Comparison of ENCODE assay signal across 16 mouse cellular contexts in the genomic region with DNA sequence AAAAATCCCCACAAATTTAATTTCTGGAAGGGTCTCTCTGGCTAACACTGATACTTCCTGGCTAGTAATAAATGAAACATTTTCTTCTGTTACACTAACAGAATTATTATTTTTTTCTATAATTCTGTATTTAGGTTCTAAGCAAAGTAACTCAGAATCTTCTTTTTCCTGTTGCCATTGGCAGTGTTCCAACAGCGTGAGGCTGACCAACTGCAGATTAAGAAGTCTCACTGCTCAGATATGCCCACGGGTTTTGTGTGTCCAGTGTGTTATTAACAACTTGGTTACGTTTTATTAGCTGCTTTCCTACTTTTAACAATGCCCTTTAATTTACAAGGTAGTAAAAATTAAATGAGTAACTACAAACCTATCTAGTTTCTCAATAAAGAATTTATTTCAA. TPM values are rescaled to one million over a fixed set of nuclear protein-coding genes. Genes with fewer than 3 reads are reported as not detected.
DNase-seq lines count a peak whose midpoint lies in the region; ATAC-seq and TF ChIP-seq lines count a peak whose summit lies in the region.
"Had no signal": no experiment of that assay in that cellular context is flagged by ENCODE, and none has a peak within 500 bp of the region (broad histone marks: within the 10 kb centered on the region; RNA-seq: fewer than 3 reads in every experiment).

No protein-coding gene starts in this region.

- H3K9me3 ChIP-seq in liver, embryonic 12.5 days (replicated peaks), result no peaks in the 10 kb centered on the region
- H3K9me3 ChIP-seq in MEL (replicated peaks; ENCODE audit: insufficient read depth, low read length), result no peaks in the 10 kb centered on the region
- H3K9me3 ChIP-seq in liver, embryonic 15.5 days (replicated peaks), result no peaks in the 10 kb centered on the region
- H3K9me3 ChIP-seq in intestine, embryonic 16.5 days (ENCODE audit: control insufficient read depth, low read length), result no peaks in the 10 kb centered on the region
- H3K9me3 ChIP-seq in midbrain, embryonic 11.5 days (ENCODE audit: control insufficient read depth, low read length), result no peaks in the 10 kb centered on the region
- H3K9me3 ChIP-seq: forebrain, embryonic 12.5 days; heart, embryonic 10.5 days; hindbrain, embryonic 12.5 days; midbrain, embryonic 13.5 days; neural tube, embryonic 12.5 days had no signal

- no peak for TF ChIP-seq RAD21 in MEL (IDR thresholded peaks at IDR 0.05; ENCODE audit: low read depth, low read length)

- peaks cover 42% of the 10 kb centered on the region for H3K4me1 ChIP-seq in liver, embryonic 12.5 days
- H3K4me1 ChIP-seq in MEL (ENCODE audit: control insufficient read depth in 1 of 2, insufficient read depth in 2 of 2, low read length in 2 of 2), result peaks cover 8 to 19% of the 10 kb centered on the region in 2 experiments
- peaks cover 40% of the 10 kb centered on the region for H3K4me1 ChIP-seq in liver, embryonic 15.5 days (replicated peaks)
- no peaks in the 10 kb centered on the region for H3K4me1 ChIP-seq in intestine, embryonic 16.5 days (ENCODE audit: control insufficient read depth, insufficient read depth, low read length)
- H3K4me1 ChIP-seq in midbrain, embryonic 11.5 days (ENCODE audit: control insufficient read depth, insufficient read depth, low read length), result no peaks in the 10 kb centered on the region
- H3K4me1 ChIP-seq: forebrain, embryonic 12.5 days; hindbrain, embryonic 12.5 days; midbrain, embryonic 13.5 days; neural tube, embryonic 12.5 days had no signal

- no peaks in the 10 kb centered on the region for H3K36me3 ChIP-seq in liver, embryonic 12.5 days
- H3K36me3 ChIP-seq in MEL (ENCODE audit: control insufficient read depth in 1 of 2, insufficient read depth in 2 of 2, low read length in 2 of 2), result peaks cover 0 to 17% of the 10 kb centered on the region in 2 experiments; a peak in 2 of 4 replicates
- H3K36me3 ChIP-seq in liver, embryonic 15.5 days (replicated peaks), result no peaks in the 10 kb centered on the region
- H3K36me3 ChIP-seq in intestine, embryonic 16.5 days (ENCODE audit: control insufficient read depth, insufficient read depth, low read length), result no peaks in the 10 kb centered on the region
- no peaks in the 10 kb centered on the region for H3K36me3 ChIP-seq in midbrain, embryonic 11.5 days (ENCODE audit: control insufficient read depth, insufficient read depth, low read length)
- H3K36me3 ChIP-seq: forebrain, embryonic 12.5 days; heart, embryonic 10.5 days; hindbrain, embryonic 12.5 days; midbrain, embryonic 13.5 days; neural tube, embryonic 12.5 days had no signal

- H3K27ac ChIP-seq in liver, embryonic 12.5 days, result peak overlapping the region; percentile 74
- H3K27ac ChIP-seq in MEL (ENCODE audit: control insufficient read depth, low read depth, low read length), result no peak overlapping the region
- peak overlapping the region; percentile 71 for H3K27ac ChIP-seq in liver, embryonic 15.5 days (replicated peaks)
- no peak overlapping the region for H3K27ac ChIP-seq in intestine, embryonic 16.5 days (ENCODE audit: low read length)
- H3K27ac ChIP-seq in midbrain, embryonic 11.5 days (ENCODE audit: low read depth, low read length), result no peak overlapping the region
- H3K27ac ChIP-seq: forebrain, embryonic 12.5 days; heart, embryonic 10.5 days; hindbrain, embryonic 12.5 days; midbrain, embryonic 13.5 days; neural tube, embryonic 12.5 days had no signal

- H3K4me2 ChIP-seq in liver, embryonic 12.5 days, result peak overlapping the region; percentile 44
- peak overlapping the region; percentile 47 for H3K4me2 ChIP-seq in liver, embryonic 15.5 days
- H3K4me2 ChIP-seq in intestine, embryonic 16.5 days (ENCODE audit: low read depth, low read length), result no peak overlapping the region
- H3K4me2 ChIP-seq in midbrain, embryonic 11.5 days, result no peak overlapping the region
- H3K4me2 ChIP-seq: forebrain, embryonic 12.5 days; hindbrain, embryonic 12.5 days; midbrain, embryonic 13.5 days; neural tube, embryonic 12.5 days had no signal

- no peak overlapping the region for H3K4me3 ChIP-seq in liver, embryonic 12.5 days
- no peak overlapping the region for H3K4me3 ChIP-seq in MEL (ENCODE audit: control insufficient read depth in 1 of 2, insufficient read depth in 1 of 2, low read depth in 2 of 2, low read length in 2 of 2)
- H3K4me3 ChIP-seq in liver, embryonic 15.5 days (replicated peaks), result no peak overlapping the region
- no peak overlapping the region for H3K4me3 ChIP-seq in intestine, embryonic 16.5 days (ENCODE audit: low read length)
- no peak overlapping the region for H3K4me3 ChIP-seq in midbrain, embryonic 11.5 days (ENCODE audit: low read depth, low read length)
- H3K4me3 ChIP-seq: forebrain, embryonic 12.5 days; heart, embryonic 10.5 days; hindbrain, embryonic 12.5 days; midbrain, embryonic 13.5 days; neural tube, embryonic 12.5 days had no signal

- TF ChIP-seq EP300 in MEL (IDR thresholded peaks at IDR 0.05; ENCODE audit: low read depth in 1 of 2, low read length in 2 of 2), result peak; percentile 46; a peak in 2 of 4 replicates

- TF ChIP-seq POLR2A in MEL (IDR thresholded peaks at IDR 0.05; ENCODE audit: control insufficient read depth in 1 of 2, insufficient read depth in 1 of 2, low read depth in 1 of 2, low read length in 2 of 2, poor library complexity in 1 of 2), result no peak

- whole genome bisulfite sequencing in liver, embryonic 12.5 days (ENCODE audit: insufficient replicate concordance), result 59% methylated on average over 3 of the region's 3 CpGs
- 55% methylated on average over 3 of the region's 3 CpGs for WGBS in liver, embryonic 15.5 days (ENCODE audit: insufficient replicate concordance)
- WGBS in intestine, embryonic 16.5 days, result 40% methylated on average over 3 of the region's 3 CpGs
- 85% methylated on average over 3 of the region's 3 CpGs for WGBS in midbrain, embryonic 11.5 days

- no peak overlapping the region for H3K9ac ChIP-seq in liver, embryonic 12.5 days
- no peak overlapping the region for H3K9ac ChIP-seq in MEL (ENCODE audit: control insufficient read depth, low read depth, low read length, poor library complexity, severe bottlenecking)
- H3K9ac ChIP-seq in liver, embryonic 15.5 days, result no peak overlapping the region
- H3K9ac ChIP-seq in intestine, embryonic 16.5 days (ENCODE audit: low read depth, low read length), result no peak overlapping the region
- H3K9ac ChIP-seq in midbrain, embryonic 11.5 days (ENCODE audit: low read length), result no peak overlapping the region
- H3K9ac ChIP-seq: forebrain, embryonic 12.5 days; hindbrain, embryonic 12.5 days; midbrain, embryonic 13.5 days; neural tube, embryonic 12.5 days had no signal

- H3K79me2 ChIP-seq in MEL (ENCODE audit: control insufficient read depth, insufficient read depth, low read length, poor library complexity), result no peaks in the 10 kb centered on the region

- DNase-seq in liver (no peak), MEL (ENCODE audit: low read depth, low spot score) (peak; percentile 61), adipocyte (ENCODE audit: low spot score) (peak; percentile 47)
- no peak for DNase-seq in gastrocnemius, postnatal 10 days
- DNase-seq in midbrain, embryonic 11.5 days (ENCODE audit: low spot score, missing footprints), result no peak
- DNase-seq: adrenal gland, adult 8-10 months; lung, adult 18-20 months had no signal

- no peak for TF ChIP-seq CTCF in MEL (IDR thresholded peaks at IDR 0.05 in 2 of 3, conservative IDR thresholded peaks at IDR 0.05 in 1 of 3; ENCODE audit: control insufficient read depth in 1 of 3, insufficient read depth in 1 of 3, low read depth in 2 of 3, low read length in 3 of 3, poor library complexity in 1 of 3, severe bottlenecking in 1 of 3)

- H3K27me3 ChIP-seq in liver, embryonic 12.5 days (replicated peaks), result no peaks in the 10 kb centered on the region
- H3K27me3 ChIP-seq in MEL (ENCODE audit: control insufficient read depth in 1 of 2, insufficient read depth in 2 of 2, low read length in 2 of 2), result no peaks in the 10 kb centered on the region
- H3K27me3 ChIP-seq in liver, embryonic 15.5 days, result no peaks in the 10 kb centered on the region
- H3K27me3 ChIP-seq in intestine, embryonic 16.5 days (replicated peaks; ENCODE audit: control insufficient read depth, insufficient read depth, low read length), result no peaks in the 10 kb centered on the region
- H3K27me3 ChIP-seq in midbrain, embryonic 11.5 days (ENCODE audit: control insufficient read depth, insufficient read depth, low read length), result no peaks in the 10 kb centered on the region
- H3K27me3 ChIP-seq: forebrain, embryonic 12.5 days; hindbrain, embryonic 12.5 days; midbrain, embryonic 13.5 days; neural tube, embryonic 12.5 days; Patski had no signal

- ATAC-seq in liver, embryonic 12.5 days, result no peak
- ATAC-seq in liver, embryonic 15.5 days (ENCODE audit: insufficient read depth), result no peak
- ATAC-seq in intestine, embryonic 16.5 days, result no peak
- no peak for ATAC-seq in midbrain, embryonic 11.5 days (ENCODE audit: low FRiP score)
- ATAC-seq: midbrain, embryonic 13.5 days had no signal

TF ChIP-seq in MEL, 35 proteins besides CTCF, POLR2A, EP300 and RAD21 (continues in another document):
- TF ChIP-seq NRF1 (IDR thresholded peaks at IDR 0.05; ENCODE audit: insufficient read depth, low read depth, low read length, poor library complexity, severe bottlenecking) (no peak), JUND (IDR thresholded peaks at IDR 0.05; ENCODE audit: low read depth, low read length) (no peak), SIN3A (IDR thresholded peaks at IDR 0.05; ENCODE audit: low read length) (no peak), MYC (IDR thresholded peaks at IDR 0.05; ENCODE audit: low read depth, low read length) (0 out of 2 replicates have a peak, but pooled peaks have one; percentile 29)

RNA-seq across cellular contexts. Expression of gene Uspl1, which starts 46.7 kb away (rescaled TPM):
- 32.5 and 37.1 TPM in 2 replicates for polyA plus RNA-seq in liver, embryonic 12.5 days (2016; fragmentation: Nextera tagmentation; extraction: Ambion mirVana)
- total RNA-seq in MEL (2012; rRNA removed), result 84.2 and 94.4 TPM in 2 replicates
- polyA plus RNA-seq in MEL (2012; ENCODE audit: insufficient read depth in 1 of 2, insufficient read length in 2 of 2, low read depth in 1 of 2, low replicate concordance in 2 of 2, missing spikeins in 1 of 2), result 100 to 1,000 TPM in 1 of 2 experiments, 10 to 100 TPM in 1; 68.5 to 179 TPM
- polyA plus RNA-seq in liver, embryonic 15.5 days (2015; fragmentation: Nextera tagmentation; extraction: Ambion mirVana), result 17.7 and 18.2 TPM in 2 replicates
- 10 to 100 TPM; 22.7 to 25.9 TPM for total RNA-seq in gastrocnemius, postnatal 10 days (2021)
- polyA plus RNA-seq in intestine, embryonic 16.5 days (2015; fragmentation: Nextera tagmentation; extraction: Ambion mirVana), result 31.1 and 31.3 TPM in 2 replicates
- polyA plus RNA-seq in midbrain, embryonic 11.5 days (2014; fragmentation: Nextera tagmentation; extraction: Ambion mirVana), result 81.3 and 83.3 TPM in 2 replicates

RNA-seq across cellular contexts. Expression of gene Hmgb1, which starts 46.8 kb away (rescaled TPM):
- 682 and 741 TPM in 2 replicates for polyA plus RNA-seq in liver, embryonic 12.5 days (2016; fragmentation: Nextera tagmentation; extraction: Ambion mirVana)
- 678 and 686 TPM in 2 replicates for total RNA-seq in MEL (2012; rRNA removed)
- 100 to 1,000 TPM in 1 of 2 experiments, not detected in 1; 600 TPM for polyA plus RNA-seq in MEL (2012; ENCODE audit: insufficient read depth in 1 of 2, insufficient read length in 2 of 2, low read depth in 1 of 2, low replicate concordance in 2 of 2, missing spikeins in 1 of 2)
- 381 and 440 TPM in 2 replicates for polyA plus RNA-seq in liver, embryonic 15.5 days (2015; fragmentation: Nextera tagmentation; extraction: Ambion mirVana)
- total RNA-seq in gastrocnemius, postnatal 10 days (2021), result 100 to 1,000 TPM; 176 to 183 TPM
- 780 and 921 TPM in 2 replicates for polyA plus RNA-seq in intestine, embryonic 16.5 days (2015; fragmentation: Nextera tagmentation; extraction: Ambion mirVana)
- polyA plus RNA-seq in midbrain, embryonic 11.5 days (2014; fragmentation: Nextera tagmentation; extraction: Ambion mirVana), result 1,896 and 1,979 TPM in 2 replicates

Comparison
In these comparisons a context has a peak if more than half of its experiments do, and no peak if none do; other contexts are left out.
1. H3K27ac ChIP-seq: peak in liver, embryonic 12.5 days (single experiment) and liver, embryonic 15.5 days (single experiment); none in MEL (single experiment), intestine, embryonic 16.5 days (single experiment) and midbrain, embryonic 11.5 days (single experiment).
2. H3K4me2 ChIP-seq: peak in liver, embryonic 12.5 days (single experiment) and liver, embryonic 15.5 days (single experiment); none in intestine, embryonic 16.5 days (single experiment) and midbrain, embryonic 11.5 days (single experiment).
3. DNase-seq: peak in MEL (single experiment) and adipocyte (single experiment); none in liver (single experiment), gastrocnemius, postnatal 10 days (single experiment) and midbrain, embryonic 11.5 days (single experiment).